Mouse (Mus musculus): ENCODE data around the gene Arid3c.

DNA sequence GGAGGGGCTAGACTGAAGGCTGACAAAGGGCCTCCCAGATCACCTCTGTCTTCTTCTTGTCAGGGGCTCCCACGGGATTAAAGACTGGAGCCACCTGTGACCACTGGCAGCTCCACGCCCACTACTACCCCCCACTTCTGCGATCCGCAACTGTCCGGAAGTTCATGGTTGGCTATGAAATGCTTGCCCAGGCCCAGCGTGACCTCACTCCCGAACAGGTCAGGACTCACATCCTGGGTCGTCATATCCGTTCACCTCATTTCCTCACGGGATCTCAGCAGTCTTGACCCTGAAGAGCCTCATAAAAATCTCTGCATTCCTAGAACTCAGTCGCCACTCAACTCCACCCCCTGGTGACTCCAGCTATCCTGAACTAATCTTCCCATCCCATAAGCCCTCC, 27.1 kb upstream of the Arid3c start:
- TF ChIP-seq GATA1 (IDR thresholded peaks at IDR 0.05; ENCODE audit: borderline replicate concordance, low read length) = no peak
- no peak for TF ChIP-seq FLI1 (IDR thresholded peaks at IDR 0.05; ENCODE audit: low read length)
